8 mouse cellular contexts compared by ENCODE assay signal in genomic region chr6:136803739-136804633, GRCm38 (mm10). TPM values are rescaled to one million over a fixed set of nuclear protein-coding genes. Genes with fewer than 3 reads are reported as not detected.
A peak's percentile ranks its signal among the peaks of the same experiment; 100 is the strongest.
DNase-seq lines count a peak whose midpoint lies in the region; ATAC-seq and TF ChIP-seq lines count a peak whose summit lies in the region.

Gene Hist4h4, minus strand, starts transcription at chr6:136804415.

- TF ChIP-seq CTCF in cortical plate, adult 2 months (IDR thresholded peaks at IDR 0.05; ENCODE audit: extremely low read depth, insufficient read depth, low read length), result no peak

- intact Hi-C loops in left cerebral cortex, postnatal 10 days (cut with DNase I), result no loop called here

- peak; percentile 99 for TF ChIP-seq POLR2A in cortical plate, adult 2 months (IDR thresholded peaks at IDR 0.05; ENCODE audit: extremely low read depth, insufficient read depth, low read length)

- H3K27ac ChIP-seq in cortical plate, adult 2 months (ENCODE audit: insufficient read depth, low read length), result peak within 1 kb of the TSS; percentile 99

- H3K4me3 ChIP-seq in cortical plate, adult 2 months (ENCODE audit: insufficient read depth, low read length), result peak within 1 kb of the TSS; percentile 88

- peak; percentile 61 for ATAC-seq in activated CD4-positive, CD25-positive, alpha-beta regulatory T cell, adult 4 months
- ATAC-seq in megakaryocyte-erythroid progenitor cell, adult 5-6 weeks (replicated peaks; ENCODE audit: low FRiP score, low TSS enrichment, poor library complexity, severe bottlenecking), result peak; percentile 68

- H3K4me1 ChIP-seq in cortical plate, adult 2 months (ENCODE audit: control insufficient read depth, insufficient read depth, low read length), result no peaks in the 10 kb centered on the region

- peak; percentile 93 to 96 for DNase-seq in gastrocnemius, adult 8-10 months (ENCODE audit: low spot score in 2 of 2)
- DNase-seq in induced T-regulatory cell, adult 2 months (ENCODE audit: low read depth), result peak; percentile 96
- peak; percentile 93 to 98 for DNase-seq in left cerebral cortex, postnatal 10 days (ENCODE audit: extremely low spot score in 1 of 2, low spot score in 2 of 2)
- DNase-seq in right cerebral cortex, postnatal 25 days, result peak; percentile 94
- DNase-seq in urinary bladder, postnatal 4 days (ENCODE audit: low spot score in 2 of 2), result peak; percentile 92 to 98

RNA-seq across cellular contexts. Expression of gene Hist4h4, which starts in this region (rescaled TPM):
- polyA plus RNA-seq in activated CD4-positive, CD25-positive, alpha-beta regulatory T cell, adult 4 months (2017; shearing (Covaris generic)), result 1 to 10 TPM in 1 of 2 experiments, under 1 TPM in 1; 0.96 to 1.2 TPM
- polyA plus RNA-seq in cortical plate, adult 2 months (2012; rRNA removed), result 0.51 and 1.1 TPM in 2 replicates
- 1 to 10 TPM; 4.0 to 6.0 (median 4.1) TPM for total RNA-seq in gastrocnemius, adult 8-10 months (2022)
- total RNA-seq in left cerebral cortex, postnatal 10 days (2021), result 10 to 100 TPM in 1 of 2 experiments, 1 to 10 TPM in 1; 9.6 to 11.8 TPM
- 28.8 and 33.6 TPM in 2 replicates for total RNA-seq in megakaryocyte-erythroid progenitor cell, adult 5-6 weeks (2014; fragmentation: Nextera tagmentation)
- 19.2 and 39.0 TPM in 2 replicates for total RNA-seq in megakaryocyte-erythroid progenitor cell, adult 5-6 weeks (2017)

Comparison
In these comparisons a context has a peak if more than half of its experiments do, and no peak if none do; other contexts are left out.
1. Peak in every context shown above with its lines: DNase-seq, ATAC-seq, H3K4me3 ChIP-seq and H3K27ac ChIP-seq.